Mouse (Mus musculus): Measurements from ENCODE around the gene Rif1. TPM values are rescaled to one million over a fixed set of nuclear protein-coding genes. Genes with fewer than 3 reads are reported as not detected.

Rif1 gene
- total RNA-seq (2021), result 10 to 100 TPM; 20.0 to 21.0 TPM
- long read RNA-seq, experiment 1, partial matches to known transcripts, result 0 of 4 reads
- long read RNA-seq, experiment 1, other reads (novel, unspliced or antisense), result 4 of 4 reads
- long read RNA-seq, experiment 2, partial matches to known transcripts, result 0 of 2 reads
- long read RNA-seq, experiment 2, other reads (novel, unspliced or antisense), result 2 of 2 reads

DNA sequence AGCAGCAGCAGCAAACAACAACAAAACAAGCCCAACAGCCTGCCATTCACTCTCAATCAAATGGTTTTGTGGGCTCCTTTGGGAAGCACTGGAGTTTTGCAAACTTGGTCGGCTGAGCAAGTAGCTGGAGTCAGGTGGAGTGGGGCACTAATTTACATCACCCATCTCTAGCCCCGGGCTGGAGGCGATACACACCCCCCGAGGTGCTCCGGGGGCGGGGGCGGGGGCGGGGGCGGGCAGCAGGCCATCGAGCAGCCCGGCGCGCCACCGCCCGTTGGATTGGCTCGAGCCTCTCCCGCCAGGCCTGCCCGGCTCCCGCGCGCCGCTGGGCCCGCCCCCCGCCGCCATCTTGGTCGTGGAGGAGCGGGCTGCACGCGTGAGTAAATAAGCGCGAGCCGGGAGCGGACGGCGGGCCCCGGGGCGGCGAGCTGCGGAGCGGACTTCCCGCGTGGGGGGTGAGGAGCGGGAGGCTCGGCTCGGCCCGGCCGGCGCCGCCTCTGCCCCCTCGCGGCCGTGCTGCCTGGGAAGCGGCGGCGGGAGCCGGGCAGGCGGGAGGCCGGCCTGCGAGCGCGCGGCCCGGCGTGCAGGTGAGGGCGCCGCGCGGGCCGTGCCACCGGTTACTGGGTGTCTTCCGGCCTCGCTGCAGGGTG, at the start of gene Rif1:
Rif1 (plus strand) TSS at position 342 of the 650 bp plus-strand sequence.
- intact Hi-C loops (cut with DNase I), result loop anchor here (2.0 to 5.0 kb wide), 2 partner anchors 100 to 135 kb away; partner anchors contain the start of genes Nmi and Rbm43
- peak; percentile 88 to 91 for DNase-seq

DNA sequence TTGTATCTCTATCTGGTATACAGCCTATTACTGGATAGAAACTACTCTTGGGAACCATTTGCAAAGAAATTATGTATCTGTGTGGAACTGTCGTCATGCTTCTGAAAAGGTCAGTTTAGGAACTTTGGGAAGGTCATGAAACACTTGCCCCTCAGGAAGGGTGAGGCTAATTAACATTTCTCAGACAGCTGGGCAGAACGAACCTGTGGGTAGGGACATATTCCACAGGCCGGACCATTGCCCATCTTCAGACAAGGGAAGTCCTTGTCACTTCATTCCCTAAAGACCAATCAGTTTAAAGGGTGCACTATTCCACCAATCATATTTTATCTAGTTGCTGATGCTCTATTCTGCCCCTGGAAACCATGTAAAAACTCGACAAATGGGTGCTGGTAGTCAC, 45.6 kb upstream of the Rif1 start:
- no peak for DNase-seq
- intact Hi-C loops (cut with DNase I), result no loop called here

DNA sequence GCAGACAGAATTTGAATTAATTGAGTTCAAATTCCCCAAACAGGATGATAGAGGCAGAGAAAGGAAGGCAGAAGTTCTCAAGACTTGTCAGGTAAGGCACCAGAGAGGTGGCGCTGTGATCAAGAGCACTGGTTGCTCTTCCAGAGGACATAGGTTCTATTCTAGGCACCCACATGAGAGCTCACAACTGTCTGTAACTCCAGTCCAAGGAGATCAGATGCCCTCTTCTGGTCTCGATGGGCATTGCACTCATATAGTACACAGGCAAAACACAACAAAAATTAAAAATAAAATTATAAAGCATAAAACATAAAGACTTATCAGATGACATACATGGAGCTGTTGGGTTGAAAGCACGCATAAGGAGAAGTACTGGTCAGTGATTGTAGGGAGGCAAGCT, 43.2 kb upstream of the Rif1 start:
- intact Hi-C loops (cut with DNase I), result no loop called here
- DNase-seq, result no peak

DNA sequence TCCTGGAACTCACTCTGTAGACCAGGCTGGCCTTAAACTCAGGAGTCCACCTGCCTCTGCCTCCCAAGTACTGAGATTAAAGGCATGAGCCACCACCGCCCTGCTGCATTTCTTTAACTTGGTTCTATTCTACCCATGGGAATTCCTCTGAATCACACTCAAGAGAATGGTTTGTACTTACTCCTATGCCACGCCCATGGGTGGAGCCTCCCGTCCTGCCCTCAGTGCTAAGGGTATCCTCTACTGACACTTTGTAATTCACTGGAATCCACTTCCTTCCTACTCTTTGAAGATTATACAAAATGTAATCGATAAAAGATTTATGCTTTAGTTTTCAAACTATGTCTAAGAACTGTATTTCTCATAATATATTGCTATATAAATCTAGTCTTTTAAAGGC, 41.1 kb upstream of the Rif1 start:
- intact Hi-C loops (cut with DNase I), result no loop called here
- DNase-seq, result no peak

DNA sequence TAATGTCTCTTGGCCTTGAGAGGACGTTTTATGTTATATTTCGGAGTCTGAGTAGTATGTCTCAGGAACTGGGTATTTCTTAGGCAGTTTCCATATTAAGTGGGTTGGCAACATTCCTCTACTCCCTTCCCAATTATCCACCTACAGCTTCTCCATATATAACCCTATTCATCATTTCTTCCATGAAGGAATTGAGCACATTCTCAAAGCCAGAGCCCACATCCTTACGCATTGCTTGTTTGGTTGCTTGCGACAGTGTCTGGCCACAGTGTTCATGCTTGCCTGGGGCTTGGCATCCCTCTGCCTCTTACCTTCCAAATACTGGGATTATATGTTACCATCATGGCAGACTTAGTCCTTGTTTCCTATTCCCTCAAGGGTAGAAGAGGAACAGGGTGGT, 38.0 kb upstream of the Rif1 start:
- no peak for DNase-seq
- intact Hi-C loops (cut with DNase I), result no loop called here

DNA sequence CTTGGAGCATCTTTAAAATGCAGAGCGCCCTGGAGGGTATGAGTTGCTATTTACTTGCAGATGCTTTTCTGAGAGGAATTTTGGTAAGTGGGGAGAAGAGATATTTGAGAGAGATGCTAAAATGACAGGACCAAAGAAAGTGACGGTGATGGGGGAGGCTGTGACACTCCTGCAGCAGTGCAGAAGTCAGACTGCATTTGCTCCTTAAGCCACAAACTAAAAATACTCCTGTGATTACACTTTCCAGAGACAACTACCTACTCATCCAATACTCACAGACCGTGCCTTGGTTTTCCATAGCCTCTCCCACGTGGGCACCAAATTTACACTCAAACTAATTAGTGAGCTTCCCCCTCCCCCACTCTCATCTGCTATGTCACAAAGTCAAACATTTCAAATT, 37.5 kb upstream of the Rif1 start:
- intact Hi-C loops (cut with DNase I), result no loop called here
- DNase-seq, result no peak

DNA sequence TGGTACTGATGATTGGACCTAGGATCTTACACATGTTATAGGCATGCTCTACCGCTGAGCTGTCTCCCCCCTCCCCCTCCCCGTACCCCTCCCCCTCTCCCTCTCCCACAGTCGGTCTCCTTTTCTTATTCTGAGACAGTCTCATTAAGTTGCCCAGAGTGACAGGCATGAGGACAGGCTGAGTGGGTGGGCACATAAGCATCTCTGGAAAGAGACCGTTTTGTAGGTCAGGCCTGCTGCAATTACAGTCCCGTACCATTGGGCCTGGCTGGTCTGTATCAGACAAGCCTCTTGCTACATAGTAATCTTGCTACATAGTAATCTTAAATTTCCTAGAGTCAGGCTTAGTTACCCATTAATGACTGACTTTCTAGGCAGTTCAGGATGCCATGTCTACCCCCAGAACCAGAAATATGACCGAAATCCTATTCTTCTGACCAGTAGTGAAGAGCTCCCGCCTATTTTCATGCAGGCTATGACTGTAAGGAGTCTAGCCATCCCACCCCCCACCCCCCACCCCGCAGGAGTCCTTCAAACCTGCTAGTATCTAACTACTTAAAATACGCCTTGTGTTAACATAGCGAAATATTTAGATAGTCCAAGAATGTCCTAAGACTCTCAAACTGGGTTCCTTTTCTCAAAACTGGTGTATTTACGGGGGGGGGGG, 35.6 kb upstream of the Rif1 start:
- no peak for DNase-seq

DNA sequence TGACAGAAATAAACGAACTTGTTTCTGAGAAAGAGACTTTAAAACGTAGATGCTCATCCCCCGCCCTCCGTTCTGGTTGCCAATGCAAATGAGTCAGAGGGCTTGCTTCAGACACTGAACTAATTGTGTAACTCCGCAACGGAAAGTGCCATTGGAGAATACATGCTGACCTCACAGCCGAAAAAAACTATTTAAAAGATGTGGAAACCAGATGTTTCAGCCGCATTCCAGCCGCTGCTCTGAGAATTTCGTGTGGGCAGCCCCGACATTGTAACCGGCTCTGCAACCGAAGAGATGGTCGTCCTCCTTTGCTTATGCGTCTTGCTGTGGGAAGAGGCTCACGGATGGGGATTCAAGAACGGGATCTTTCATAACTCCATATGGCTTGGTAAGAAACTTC, 34.8 kb upstream of the Rif1 start, which contains the start of gene Tnfaip6:
Tnfaip6 (plus strand) TSS at position 128 of the 400 bp plus-strand sequence.
- intact Hi-C loops (cut with DNase I), result no loop called here
- peak; percentile 61 to 68 for DNase-seq

More for the DNA sequence above, 35.6 kb upstream of the Rif1 start:
- intact Hi-C loops (cut with DNase I), result no loop called here

DNA sequence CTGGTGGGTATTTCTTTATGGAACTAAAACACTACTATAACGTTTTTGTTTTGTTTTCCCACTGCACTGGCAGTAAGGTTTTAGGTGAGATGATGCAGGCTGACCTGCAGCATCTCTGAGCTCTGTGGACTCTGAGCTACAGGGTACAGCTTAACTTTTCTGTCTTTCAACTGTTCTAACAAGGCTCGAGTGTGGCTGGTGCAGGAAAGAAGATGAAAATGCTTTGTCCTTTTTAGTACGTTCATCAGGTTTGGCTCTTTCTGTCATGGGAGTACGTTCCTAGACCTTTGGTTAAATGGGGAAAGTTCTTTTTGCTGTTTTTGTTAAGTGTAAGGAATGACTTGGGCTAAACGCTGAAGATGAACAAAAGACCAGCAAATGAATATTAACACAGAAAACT, 34.1 kb upstream of the Rif1 start:
- intact Hi-C loops (cut with DNase I), result no loop called here

DNA sequence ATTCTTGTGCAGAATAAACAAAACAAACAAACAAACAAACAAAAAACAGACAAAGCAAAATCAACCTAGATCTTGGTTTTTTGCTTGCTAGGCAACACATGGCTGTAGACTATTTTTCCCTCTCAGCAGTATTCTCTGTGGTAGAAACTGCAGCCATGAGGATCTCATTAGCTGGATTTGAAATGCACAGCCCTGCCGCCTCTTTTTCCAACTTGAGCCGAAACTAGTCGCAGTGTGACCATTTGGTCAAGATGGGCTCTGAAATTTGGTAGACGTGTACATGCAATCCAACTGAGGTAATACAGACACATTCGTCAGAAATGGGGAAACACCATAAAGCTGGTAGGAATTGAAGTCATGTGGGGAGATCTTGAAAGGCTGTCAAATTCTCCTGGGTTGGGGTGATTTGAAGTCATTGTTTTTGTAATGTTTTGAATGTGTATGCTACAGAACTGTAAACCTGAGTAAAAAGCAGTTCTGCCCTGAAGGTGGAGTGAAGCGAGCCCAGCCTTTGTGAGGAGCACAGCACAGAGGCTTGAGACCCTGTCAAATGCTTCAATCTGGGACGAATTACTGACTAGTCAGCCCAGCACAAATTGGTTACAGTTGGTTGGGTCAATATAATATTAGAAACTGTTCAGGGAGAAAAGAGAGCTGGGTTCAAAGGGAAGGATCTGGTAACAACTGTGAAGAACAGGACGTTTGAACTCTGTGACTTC, 33.4 kb upstream of the Rif1 start:
- DNase-seq, result no peak
- intact Hi-C loops (cut with DNase I), result no loop called here

More for the DNA sequence above, 34.1 kb upstream of the Rif1 start:
- DNase-seq, result no peak

DNA sequence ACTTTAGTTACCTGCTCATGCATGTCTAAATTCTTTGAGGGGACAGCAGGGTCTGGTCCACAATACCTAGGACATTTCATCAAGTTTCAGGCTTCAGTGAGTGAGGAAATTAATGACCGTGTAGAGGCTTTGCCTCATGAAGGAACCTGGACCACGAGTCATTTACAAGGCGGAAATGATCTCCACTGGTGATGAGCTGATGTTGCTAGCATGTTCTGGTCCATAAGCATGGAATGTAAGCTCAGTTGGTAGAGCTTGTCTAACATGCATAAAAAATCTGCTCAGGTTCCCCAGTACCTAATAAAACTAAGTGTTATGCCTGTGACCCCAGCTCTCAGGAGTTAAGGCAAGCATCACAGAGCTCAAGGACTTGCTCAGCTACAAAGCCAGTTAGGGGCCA, 30.5 kb upstream of the Rif1 start:
- intact Hi-C loops (cut with DNase I), result no loop called here
- no peak for DNase-seq

DNA sequence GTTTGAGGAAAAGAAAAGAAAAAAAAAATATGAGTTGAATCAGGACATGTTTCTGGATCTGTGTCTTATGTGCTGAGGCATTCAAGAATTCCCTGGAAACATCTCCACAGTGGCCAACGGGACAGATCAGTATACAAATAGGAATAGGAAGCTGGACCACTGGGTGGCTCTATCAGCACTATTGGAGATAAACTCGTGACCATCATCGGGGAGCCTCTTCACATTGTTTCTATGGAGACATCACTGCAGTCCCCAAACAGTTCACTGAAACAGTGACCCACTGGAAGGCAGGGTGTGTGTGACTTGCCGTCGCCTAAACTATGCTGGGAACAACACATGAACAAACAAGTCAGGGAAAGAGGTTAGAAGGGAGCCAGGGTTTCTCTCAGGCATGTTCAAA, 29.9 kb upstream of the Rif1 start:
- peak; percentile 3 to 5 for DNase-seq

DNA sequence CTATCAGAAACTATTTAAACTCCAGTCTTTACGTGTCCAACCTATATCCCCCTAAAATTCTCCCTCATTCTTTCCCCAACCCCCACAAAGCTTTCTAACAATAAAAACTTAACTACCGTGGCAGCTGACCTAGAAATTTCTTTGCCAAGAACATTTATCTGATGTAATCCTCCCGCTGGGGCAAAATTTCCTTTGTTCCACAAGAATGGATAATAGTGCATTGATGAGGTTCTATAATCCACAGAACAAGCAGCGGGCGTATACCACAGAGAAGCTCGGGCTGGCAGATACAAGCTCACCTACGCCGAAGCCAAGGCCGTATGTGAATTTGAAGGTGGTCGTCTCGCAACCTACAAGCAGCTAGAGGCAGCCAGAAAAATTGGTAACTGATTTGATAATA, 29.1 kb upstream of the Rif1 start:
- intact Hi-C loops (cut with DNase I), result no loop called here
- DNase-seq, result no peak

More for the DNA sequence above, 29.9 kb upstream of the Rif1 start:
- intact Hi-C loops (cut with DNase I), result no loop called here

DNA sequence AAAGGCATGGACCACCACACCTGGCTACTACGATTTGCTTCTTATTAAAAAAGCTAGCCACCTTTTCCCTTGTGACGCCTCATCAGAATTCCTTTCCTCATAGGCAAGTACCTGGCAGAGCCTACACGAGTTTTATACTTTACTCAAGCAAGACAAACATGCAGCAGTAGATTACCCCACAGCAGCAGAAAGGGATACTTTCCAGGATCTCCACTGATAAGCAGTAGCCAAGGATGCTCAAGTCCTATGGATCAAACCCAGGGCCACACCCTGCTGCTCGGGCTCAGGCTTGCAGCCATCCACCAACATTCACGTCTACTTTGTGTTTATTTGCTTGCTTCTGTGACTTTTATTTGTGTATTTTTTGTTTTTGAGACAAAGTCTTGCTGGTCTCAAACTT, 26.6 kb upstream of the Rif1 start:
- no peak for DNase-seq
- intact Hi-C loops (cut with DNase I), result no loop called here

DNA sequence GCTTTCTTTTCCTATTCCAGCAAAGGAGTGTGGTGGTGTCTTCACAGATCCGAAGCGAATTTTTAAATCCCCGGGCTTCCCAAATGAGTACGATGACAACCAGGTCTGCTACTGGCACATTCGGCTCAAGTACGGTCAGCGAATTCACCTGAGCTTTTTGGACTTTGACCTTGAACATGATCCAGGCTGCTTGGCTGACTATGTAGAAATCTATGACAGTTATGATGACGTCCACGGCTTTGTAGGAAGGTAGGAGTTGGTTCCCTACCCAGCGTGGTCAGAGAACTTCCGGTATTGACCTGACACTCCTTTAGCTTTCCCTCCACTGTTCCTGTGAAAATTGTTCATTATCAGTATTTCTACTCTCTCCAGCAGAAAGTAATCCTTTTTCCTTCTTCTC, 21.8 kb upstream of the Rif1 start:
- no peak for DNase-seq
- intact Hi-C loops (cut with DNase I), result no loop called here

DNA sequence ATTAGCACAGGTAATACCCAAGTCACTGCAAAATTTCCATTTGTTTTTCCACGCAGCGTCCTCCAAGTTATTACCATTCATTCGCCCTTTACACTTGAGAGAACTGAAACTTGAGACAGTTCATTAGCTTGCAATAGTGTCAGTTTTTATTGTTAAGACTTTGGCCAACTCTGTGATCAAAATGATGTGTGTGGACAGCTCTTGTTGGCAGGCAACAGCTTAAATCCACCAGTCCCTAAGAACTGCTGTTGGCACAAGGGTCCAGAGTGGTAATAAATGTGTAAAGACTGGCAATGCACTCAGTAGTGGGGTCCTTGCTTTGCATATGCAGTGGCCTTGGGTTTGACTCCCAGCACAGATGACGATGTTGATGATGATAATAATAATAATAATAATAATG, 20.3 kb upstream of the Rif1 start:
- DNase-seq, result no peak
- intact Hi-C loops (cut with DNase I), result no loop called here

DNA sequence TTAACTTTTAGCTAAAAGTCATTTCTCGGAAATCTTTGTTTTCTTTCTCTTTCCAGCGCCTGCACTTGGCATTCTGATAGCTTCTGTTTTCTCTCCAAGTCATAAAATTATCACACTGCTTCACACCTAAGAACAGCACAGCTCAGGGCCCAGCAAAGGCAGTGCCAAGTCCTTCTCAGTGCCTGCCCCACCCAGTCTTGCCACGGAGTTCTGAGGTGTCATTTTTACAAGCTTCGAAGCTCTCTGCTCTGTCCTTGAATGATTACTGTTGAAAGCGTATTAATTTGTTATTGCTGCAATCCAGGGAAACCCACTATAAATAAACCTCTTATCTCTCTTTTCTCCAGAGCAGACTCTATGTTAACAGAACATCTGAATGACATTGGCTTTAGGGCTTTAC, 19.1 kb upstream of the Rif1 start:
- peak; percentile 10 to 12 for DNase-seq
- intact Hi-C loops (cut with DNase I), result no loop called here

DNA sequence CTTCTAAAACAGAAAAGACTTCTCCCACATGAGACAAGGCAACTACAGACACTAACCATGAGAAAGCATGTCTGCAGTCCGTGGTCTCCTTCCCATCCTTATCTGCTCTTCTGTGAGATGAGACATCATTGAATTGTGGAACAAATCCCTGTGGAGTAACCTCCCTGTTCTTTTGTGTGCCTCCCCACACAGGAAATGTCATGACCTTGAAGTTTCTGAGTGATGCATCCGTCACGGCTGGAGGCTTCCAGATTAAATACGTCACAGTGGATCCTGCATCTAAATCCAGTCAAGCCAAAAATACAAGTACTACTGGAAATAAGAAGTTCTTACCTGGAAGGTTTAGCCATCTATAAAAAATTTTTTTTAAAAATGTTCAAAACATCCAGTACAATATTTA, 17.0 kb upstream of the Rif1 start:
- no peak for DNase-seq
- intact Hi-C loops (cut with DNase I), result no loop called here

DNA sequence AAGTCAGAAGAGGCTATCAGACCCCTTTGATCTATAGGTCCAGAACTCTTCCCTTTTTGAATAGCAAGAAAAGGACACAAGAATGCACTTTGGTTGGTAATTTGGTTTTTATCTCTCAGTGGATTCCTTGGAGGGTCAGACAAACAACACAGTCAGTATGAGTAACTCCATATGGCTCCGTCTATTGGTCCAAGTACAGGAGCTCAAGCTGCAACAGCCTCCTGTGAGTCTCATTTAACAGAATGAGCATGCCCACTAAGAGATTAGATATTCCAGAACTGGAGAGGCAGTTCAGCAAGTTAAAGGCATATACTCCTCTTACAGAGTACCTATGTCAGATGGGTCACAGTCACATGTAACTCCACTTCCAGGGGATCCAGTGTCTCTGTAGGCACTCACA, 15.5 kb upstream of the Rif1 start:
- intact Hi-C loops (cut with DNase I), result no loop called here
- DNase-seq, result no peak

DNA sequence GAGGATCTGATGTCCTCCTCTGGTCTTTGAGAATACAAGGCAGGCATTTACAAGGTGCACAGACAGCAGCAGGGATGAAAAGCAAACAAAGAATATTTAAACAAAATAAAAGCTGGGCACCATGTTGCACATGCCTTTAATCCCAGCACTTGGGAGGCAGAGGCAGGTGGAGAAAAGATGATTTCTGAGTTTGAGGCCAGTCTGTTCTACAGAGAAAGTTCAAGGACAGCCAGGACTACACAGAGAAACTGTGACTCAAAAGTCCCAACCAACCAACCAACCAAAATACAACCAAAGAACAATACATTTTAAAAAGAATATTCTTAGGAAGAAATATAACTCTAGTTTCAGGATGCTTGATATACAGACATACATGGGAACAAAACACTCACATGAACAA, 15.0 kb upstream of the Rif1 start:
- no peak for DNase-seq
- intact Hi-C loops (cut with DNase I), result no loop called here

DNA sequence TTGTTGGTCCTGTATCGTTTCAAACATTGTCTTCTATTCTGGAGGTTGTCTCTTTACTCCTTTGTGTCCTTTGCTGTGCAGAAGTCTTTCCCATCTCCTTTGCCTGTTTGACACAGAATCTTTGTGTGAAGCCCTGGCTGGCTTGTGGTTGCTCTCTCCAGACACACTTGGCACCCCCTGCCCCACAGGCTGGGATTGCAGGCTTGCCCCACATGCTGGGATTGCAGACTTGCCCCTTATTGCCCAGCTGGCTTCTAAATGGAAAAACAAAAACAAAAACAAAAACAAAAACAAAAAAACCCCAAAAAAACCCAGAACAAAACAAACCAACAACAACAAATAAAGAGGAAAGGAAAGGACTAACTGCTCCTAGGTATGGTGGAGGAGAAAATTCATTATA, 4.0 kb upstream of the Rif1 start:
- intact Hi-C loops (cut with DNase I), result no loop called here

More for the DNA sequence above, 4.0 kb upstream of the Rif1 start:
- DNase-seq, result no peak

All from heart, postnatal 14 days (tissue).